Mouse (Mus musculus): Measurements from ENCODE around the gene Colq.

- no peak for TF ChIP-seq CTCF (IDR thresholded peaks at IDR 0.05; ENCODE audit: control insufficient read depth, insufficient read depth, low read length)
- TF ChIP-seq POLR2A (IDR thresholded peaks at IDR 0.05; ENCODE audit: borderline replicate concordance, control insufficient read depth, low read depth, low read length) = no peak
Observed at GRCm38 (mm10) chr14:31531506-31532148, 59.5 kb downstream of the Colq start.
